In genomic region chr1:69370078-69370477, GRCm38 (mm10) we compare ENCODE assay signal across 14 mouse cellular contexts.
"Had no signal": no experiment of that assay in that cellular context is flagged by ENCODE, and none has a peak within 500 bp of the region (broad histone marks: within the 10 kb centered on the region; RNA-seq: fewer than 3 reads in every experiment).

No protein-coding gene starts in this region.

- H3K27ac ChIP-seq: limb, embryonic 13.5 days; midbrain, embryonic 10.5 days; neural tube, embryonic 15.5 days had no signal

- H3K27me3 ChIP-seq: limb, embryonic 13.5 days; neural tube, embryonic 15.5 days had no signal

- H3K4me1 ChIP-seq: limb, embryonic 13.5 days; midbrain, embryonic 10.5 days; neural tube, embryonic 15.5 days had no signal

- DNase-seq: kidney, adult 11 months; kidney, adult 9 months; kidney, postnatal 10 days; left cerebral cortex, postnatal 4 days; lung, embryonic 14.5 days; lung, postnatal 10 days; lung, postnatal 4 days; right cerebral cortex, adult 18-20 months; right cerebral cortex, postnatal 25 days; thymus, postnatal 14 days had no signal

- H3K9me3 ChIP-seq: limb, embryonic 13.5 days; midbrain, embryonic 10.5 days; neural tube, embryonic 15.5 days had no signal

- H3K9ac ChIP-seq: limb, embryonic 13.5 days; lung, embryonic 14.5 days; neural tube, embryonic 15.5 days had no signal

- ATAC-seq: midbrain, embryonic 16.5 days had no signal

- H3K4me2 ChIP-seq: limb, embryonic 13.5 days; lung, embryonic 14.5 days; neural tube, embryonic 15.5 days had no signal

- H3K36me3 ChIP-seq: limb, embryonic 13.5 days; midbrain, embryonic 10.5 days; neural tube, embryonic 15.5 days had no signal

- H3K4me3 ChIP-seq: limb, embryonic 13.5 days; midbrain, embryonic 10.5 days; neural tube, embryonic 15.5 days had no signal
